Mouse (Mus musculus): Measurements from ENCODE around the gene Scin. TPM values are rescaled to one million over a fixed set of nuclear protein-coding genes. Genes with fewer than 3 reads are reported as not detected.

The Scin gene
- polyA plus RNA-seq, 2 experiments from 2014 or later, result 1.2 to 1.6 TPM

GRCm38 (mm10) chr12:40106874-40107273 lies 27.2 kb downstream of the Scin start:
- no peak for ATAC-seq

GRCm38 (mm10) chr12:40104750-40105149 lies 29.3 kb downstream of the Scin start:
- ATAC-seq, result no peak

- no peak for ATAC-seq
These were observed 31.7 kb downstream of the Scin start for GRCm38 (mm10) chr12:40102359-40102758.

- ATAC-seq, result no peak
These were observed 34.6 kb downstream of the Scin start for GRCm38 (mm10) chr12:40099407-40099806.

GRCm38 (mm10) chr12:40097449-40097848 lies 36.6 kb downstream of the Scin start:
- ATAC-seq, result no peak

GRCm38 (mm10) chr12:40097023-40097422 lies 37.0 kb downstream of the Scin start:
- ATAC-seq, result no peak

GRCm38 (mm10) chr12:40096453-40096852 lies 37.6 kb downstream of the Scin start:
- ATAC-seq, result no peak

GRCm38 (mm10) chr12:40090017-40090416 lies 44.0 kb downstream of the Scin start:
- ATAC-seq, result peak; percentile 85

- ATAC-seq, result no peak
These were observed 48.2 kb downstream of the Scin start for GRCm38 (mm10) chr12:40085731-40086322.

GRCm38 (mm10) chr12:40082453-40083238 lies 51.4 kb downstream of the Scin start:
- peak; percentile 81 for ATAC-seq

- no peak for ATAC-seq
These were observed 52.0 kb downstream of the Scin start for GRCm38 (mm10) chr12:40082048-40082447.

- no peak for ATAC-seq
These were observed 60.4 kb downstream of the Scin start for GRCm38 (mm10) chr12:40073660-40074059.

GRCm38 (mm10) chr12:40047024-40047423 lies 87.0 kb downstream of the Scin start:
- ATAC-seq, result no peak

- ATAC-seq, result no peak
These were observed 90.0 kb downstream of the Scin start for GRCm38 (mm10) chr12:40043816-40044585.

- ATAC-seq, result peak; percentile 13
These were observed 94.0 kb downstream of the Scin start for GRCm38 (mm10) chr12:40040067-40040466.

- ATAC-seq, result peak; percentile 60
These were observed 96.1 kb downstream of the Scin start, which contains the start of gene Arl4a for GRCm38 (mm10) chr12:40037876-40038463. Arl4a (minus strand) TSS chr12:40038025.

GRCm38 (mm10) chr12:40037226-40037813 lies 96.7 kb downstream of the Scin start:
- peak; percentile 76 for ATAC-seq

GRCm38 (mm10) chr12:40036666-40037065 lies 97.4 kb downstream of the Scin start:
- ATAC-seq, result peak; percentile 19

- ATAC-seq, result no peak
These were observed 98.5 kb downstream of the Scin start for GRCm38 (mm10) chr12:40035506-40035905.

- ATAC-seq, result no peak
These were observed 104.8 kb downstream of the Scin start for GRCm38 (mm10) chr12:40029201-40029600.

- ATAC-seq, result no peak
These were observed 106.2 kb downstream of the Scin start for GRCm38 (mm10) chr12:40027846-40028245.

GRCm38 (mm10) chr12:40027444-40027843 lies 106.6 kb downstream of the Scin start:
- ATAC-seq, result no peak

GRCm38 (mm10) chr12:40023918-40024317 lies 110.1 kb downstream of the Scin start:
- no peak for ATAC-seq
